Mouse (Mus musculus): ENCODE measurements at regions not wholly inside any gene's neighbourhood (a gene's known extent, or its start where the extent isn't known, plus 50 kb on each side); places are given as distances from the start of the nearest gene placed in this dataset.

DNA sequence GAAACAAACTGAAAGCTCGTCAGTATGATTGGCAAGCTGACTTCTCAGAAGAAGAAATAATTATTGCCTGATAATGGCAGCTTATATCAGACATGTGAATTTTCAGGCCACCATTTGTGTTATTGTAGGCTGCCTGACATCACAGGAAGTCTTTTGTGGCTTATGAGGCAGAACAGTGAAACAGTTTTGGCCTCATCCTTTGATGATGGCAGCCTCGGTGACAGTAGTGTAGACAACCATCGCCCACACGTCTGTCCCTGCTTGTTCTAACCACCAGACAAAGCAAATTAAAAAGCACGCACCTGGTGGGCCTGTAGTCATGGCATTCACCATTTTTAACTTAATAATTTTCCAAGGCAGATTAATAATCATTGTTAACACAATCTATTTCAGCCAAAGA lies 491.6 kb upstream of the Acvr2a start:
- TF ChIP-seq CTCF (IDR thresholded peaks at IDR 0.05; ENCODE audit: borderline replicate concordance, insufficient read depth, low read length): no peak
- no peak for TF ChIP-seq POLR2A (IDR thresholded peaks at IDR 0.05; ENCODE audit: low read depth, low read length)

All from embryonic fibroblast, embryonic 13.5 days (primary cell).